Mouse (Mus musculus) heart, postnatal 10 days (tissue): ENCODE measurements around the gene Pigb. TPM values are rescaled to one million over a fixed set of nuclear protein-coding genes. Genes with fewer than 3 reads are reported as not detected.
"Not testable (repeated sequence)": the region's sequence is repeated elsewhere in the genome, so short reads cannot be mapped to it uniquely, and the experiment has no call there.

Source experiments
- DNase-seq, 2 experiments: peaks; one replicate each; pipeline ENCODE4 v3.0.0; 2021
- intact Hi-C: fragments of 180-260 bp; cut with DNase I; formaldehyde crosslinking; loops from one replicate; pipeline ENCODE4 v1.15.1; 2025
- total RNA-seq, 2 experiments: library from RNA; stranded (reverse); gene quantifications; 2 replicates each; pipeline ENCODE4 v1.2.3; 2021

Pigb gene
- total RNA-seq, result 1 to 10 TPM; 3.9 to 4.3 TPM

GRCm38 (mm10) chr9:73040080-73040479, at the start of gene Pigb:
Pigb (minus strand) TSS chr9:73040378.
- intact Hi-C loops, result loop anchor here (5.0 kb wide), 1 partner anchor 73 kb away; no protein-coding TSS in a partner anchor
- no peak for DNase-seq

- intact Hi-C loops, result no loop called here
- DNase-seq, result peak in 1 of 2 experiments; percentile 19
These were observed 49.2 kb upstream of the Pigb start for GRCm38 (mm10) chr9:73089222-73089920.

- intact Hi-C loops, result no loop called here
- DNase-seq, result no peak
These were observed 47.4 kb upstream of the Pigb start for GRCm38 (mm10) chr9:73087581-73087980.

GRCm38 (mm10) chr9:73087121-73087520, 46.9 kb upstream of the Pigb start:
- intact Hi-C loops, result no loop called here
- no peak for DNase-seq

GRCm38 (mm10) chr9:73085845-73086244, 45.7 kb upstream of the Pigb start:
- intact Hi-C loops, result no loop called here
- no peak for DNase-seq

- DNase-seq, result no peak
- intact Hi-C loops, result no loop called here
These were observed 43.8 kb upstream of the Pigb start for GRCm38 (mm10) chr9:73083956-73084355.

GRCm38 (mm10) chr9:73082291-73083000, 42.3 kb upstream of the Pigb start:
- no peak for DNase-seq
- intact Hi-C loops, result no loop called here

- intact Hi-C loops, result no loop called here
- DNase-seq, result no peak
These were observed 39.7 kb upstream of the Pigb start for GRCm38 (mm10) chr9:73079801-73080325.

- intact Hi-C loops, result not testable (repeated sequence)
These were observed 39.2 kb upstream of the Pigb start for GRCm38 (mm10) chr9:73079349-73079748.

GRCm38 (mm10) chr9:73073169-73073568, 33.0 kb upstream of the Pigb start:
- no peak for DNase-seq
- intact Hi-C loops, result no loop called here

More at GRCm38 (mm10) chr9:73079349-73079748, 39.2 kb upstream of the Pigb start:
- DNase-seq, result not testable (repeated sequence)

GRCm38 (mm10) chr9:73072426-73072825, 32.2 kb upstream of the Pigb start:
- intact Hi-C loops, result no loop called here

GRCm38 (mm10) chr9:73070971-73071659, 30.9 kb upstream of the Pigb start:
- intact Hi-C loops, result no loop called here
- DNase-seq, result peak in 1 of 2 experiments; percentile 14

More at GRCm38 (mm10) chr9:73072426-73072825, 32.2 kb upstream of the Pigb start:
- no peak for DNase-seq

- DNase-seq, result no peak
- intact Hi-C loops, result no loop called here
These were observed 28.5 kb upstream of the Pigb start for GRCm38 (mm10) chr9:73068688-73069087.

GRCm38 (mm10) chr9:73068230-73068679, 28.1 kb upstream of the Pigb start:
- intact Hi-C loops, result no loop called here
- DNase-seq, result no peak

- intact Hi-C loops, result no loop called here
- no peak for DNase-seq
These were observed 26.9 kb upstream of the Pigb start for GRCm38 (mm10) chr9:73067086-73067485.

GRCm38 (mm10) chr9:73063621-73064290, 23.6 kb upstream of the Pigb start:
- DNase-seq, result no peak
- intact Hi-C loops, result no loop called here

- intact Hi-C loops, result no loop called here
These were observed 19.0 kb upstream of the Pigb start for GRCm38 (mm10) chr9:73059224-73059623.

GRCm38 (mm10) chr9:73055441-73055911, 15.3 kb upstream of the Pigb start:
- DNase-seq, result no peak
- intact Hi-C loops, result no loop called here

More at GRCm38 (mm10) chr9:73059224-73059623, 19.0 kb upstream of the Pigb start:
- DNase-seq, result no peak

GRCm38 (mm10) chr9:73050606-73051005, 10.4 kb upstream of the Pigb start:
- no peak for DNase-seq

GRCm38 (mm10) chr9:73049833-73050232, 9.7 kb upstream of the Pigb start:
- intact Hi-C loops, result no loop called here
- no peak for DNase-seq

More at GRCm38 (mm10) chr9:73050606-73051005, 10.4 kb upstream of the Pigb start:
- intact Hi-C loops, result no loop called here
